Mouse (Mus musculus) limb, embryonic 13.5 days (tissue): Measurements from ENCODE around the gene Fam168a. TPM values are rescaled to one million over a fixed set of nuclear protein-coding genes. Genes with fewer than 3 reads are reported as not detected.

Source experiments
- ATAC-seq: fragments of 200-750 bp; cut with Nextera tagmentation; 2 replicates; pipeline ENCODE4 v1.8.0; 2017; ENCODE audit warnings: low read depth, moderate number of reproducible peaks, moderate TSS enrichment; ENCODE audit not compliant: low FRiP score
- H3K27ac ChIP-seq: fragments of 300-500 bp; sonication (generic); 2 replicates; pipeline ENCODE4 v1.5.1; 2015; ENCODE audit warnings: inconsistent platforms, mild to moderate bottlenecking, moderate library complexity
- H3K27me3 ChIP-seq: fragments of 300-500 bp; sonication (generic); 2 replicates; pipeline ENCODE4 v1.6.1; 2015; ENCODE audit warnings: mild to moderate bottlenecking, inconsistent platforms
- H3K36me3 ChIP-seq: fragments of 300-500 bp; sonication (generic); 2 replicates; pipeline ENCODE4 v1.6.1; 2015; ENCODE audit warnings: inconsistent platforms, mild to moderate bottlenecking, moderate library complexity
- H3K4me1 ChIP-seq: fragments of 300-500 bp; sonication (generic); 2 replicates; pipeline ENCODE4 v1.6.1; 2015; ENCODE audit warnings: inconsistent platforms
- H3K4me2 ChIP-seq: fragments of 300-500 bp; sonication (generic); replicated peaks from 2 replicates; pipeline ENCODE4 v1.6.1; 2015; ENCODE audit warnings: inconsistent platforms, mild to moderate bottlenecking, moderate library complexity
- H3K4me3 ChIP-seq: fragments of 300-500 bp; sonication (generic); 2 replicates; pipeline ENCODE4 v1.5.1; 2015; ENCODE audit warnings: moderate library complexity, mild to moderate bottlenecking, inconsistent platforms
- H3K9ac ChIP-seq: fragments of 300-500 bp; sonication (generic); 2 replicates; pipeline ENCODE4 v1.6.1; 2015; ENCODE audit warnings: mild to moderate bottlenecking, inconsistent platforms
- H3K9me3 ChIP-seq: fragments of 300-500 bp; sonication (generic); 2 replicates; pipeline ENCODE4 v1.6.1; 2016; ENCODE audit warnings: inconsistent platforms
- WGBS: fragments of 180-500 bp; shearing (Covaris S2); methylation state at CpG from one replicate; pipeline ENCODE4 v1.1.7; 2015; 5-methylcytosine and 5-hydroxymethylcytosine counted together
- polyA plus RNA-seq: library from polyadenylated mRNA; unstranded; fragments of >200 nt; fragmentation: Nextera tagmentation; extraction: Ambion mirVana; gene quantifications from 2 replicates; pipeline ENCODE4 v1.2.1, GENCODE M21; 2015

Fam168a gene
- polyA plus RNA-seq, 1 experiment from 2014 or later = 56.2 TPM

- Histone ChIP-seq H3K36me3 (peaks cover 10% of the 10 kb centered on the region; the same call in 1 of the 2 replicates), H3K9me3 (no peaks in the 10 kb centered on the region), H3K4me1 (peaks cover 18% of the 10 kb centered on the region), H3K27ac (no peak overlapping the region), H3K9ac (no peak overlapping the region), H3K27me3 (no peaks in the 10 kb centered on the region), H3K4me3 (no peak overlapping the region), H3K4me2 (no peak overlapping the region)
- no peak for ATAC-seq
- 56% methylated on average over 1 of the region's 1 CpGs for WGBS
Measured at GRCm38 (mm10) chr7:100788291-100788690, 81.9 kb downstream of the Fam168a start.

DNA sequence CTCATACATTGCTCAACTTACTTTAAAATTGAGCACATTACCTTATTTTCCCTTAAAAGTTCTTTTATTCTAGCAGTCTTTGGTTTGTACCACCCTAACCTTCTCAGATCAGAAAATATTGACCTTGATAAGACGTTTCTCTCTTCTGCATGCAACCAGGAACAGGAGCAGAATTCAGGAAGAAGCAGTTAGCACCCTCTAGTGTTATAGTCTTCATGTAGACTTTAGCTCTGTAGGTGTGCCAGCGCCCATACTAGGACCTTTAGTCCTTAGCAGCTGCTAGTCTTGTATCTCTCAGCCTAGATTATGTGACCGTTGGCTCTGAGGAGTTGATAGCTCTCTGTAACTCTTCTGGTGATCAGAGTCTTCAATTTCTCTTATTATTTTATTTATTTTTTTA, 92.4 kb downstream of the Fam168a start:
- no peaks in the 10 kb centered on the region for H3K4me1 ChIP-seq
- 66% methylated on average over 3 of the region's 3 CpGs for WGBS
- no peak overlapping the region for H3K27ac ChIP-seq
- H3K4me3 ChIP-seq = no peak overlapping the region
- ATAC-seq = no peak
- H3K9ac ChIP-seq = no peak overlapping the region
- no peaks in the 10 kb centered on the region for H3K9me3 ChIP-seq
- no peaks in the 10 kb centered on the region for H3K27me3 ChIP-seq
- no peaks in the 10 kb centered on the region; the same call in 1 of the 2 replicates for H3K36me3 ChIP-seq
- H3K4me2 ChIP-seq = no peak overlapping the region

DNA sequence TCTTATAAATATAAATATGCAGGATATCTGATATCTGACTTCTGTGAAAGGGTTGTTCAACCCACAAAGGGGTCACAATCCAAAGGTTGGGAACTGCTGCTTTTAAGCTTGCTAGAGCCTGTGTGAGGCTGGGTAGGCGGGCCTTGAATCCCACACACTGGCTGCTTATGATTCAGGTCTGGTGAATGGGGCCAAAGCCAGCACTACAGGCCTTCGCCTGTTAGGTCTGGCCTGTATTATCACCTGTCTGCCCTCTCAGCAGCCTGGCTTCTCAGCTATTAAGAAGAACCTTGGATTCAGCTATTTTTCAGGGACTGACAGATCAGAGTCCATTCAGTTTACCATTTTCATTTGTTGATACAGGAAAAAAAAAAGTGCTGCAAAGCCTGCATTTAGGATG, 99.0 kb downstream of the Fam168a start:
- Histone ChIP-seq H3K4me2 (no peak overlapping the region), H3K9ac (no peak overlapping the region), H3K4me3 (no peak overlapping the region), H3K9me3 (no peaks in the 10 kb centered on the region), H3K27me3 (no peaks in the 10 kb centered on the region), H3K4me1 (peaks cover 14% of the 10 kb centered on the region), H3K36me3 (peaks cover 9% of the 10 kb centered on the region; the same call in 1 of the 2 replicates), H3K27ac (peak overlapping the region; percentile 78; the same call in 1 of the 2 replicates)
- WGBS = 53% methylated on average over 2 of the region's 2 CpGs
- ATAC-seq = no peak

- H3K4me2 ChIP-seq = no peak overlapping the region
- H3K9me3 ChIP-seq = no peaks in the 10 kb centered on the region
- H3K9ac ChIP-seq = no peak overlapping the region
- no peak overlapping the region for H3K27ac ChIP-seq
- H3K36me3 ChIP-seq = peaks cover 20% of the 10 kb centered on the region
- no peak for ATAC-seq
- H3K27me3 ChIP-seq = no peaks in the 10 kb centered on the region
- H3K4me1 ChIP-seq = no peaks in the 10 kb centered on the region
- WGBS = 70% methylated on average over 5 of the region's 5 CpGs
- H3K4me3 ChIP-seq = no peak overlapping the region
Measured at GRCm38 (mm10) chr7:100811912-100812311, 105.5 kb downstream of the Fam168a start.

DNA sequence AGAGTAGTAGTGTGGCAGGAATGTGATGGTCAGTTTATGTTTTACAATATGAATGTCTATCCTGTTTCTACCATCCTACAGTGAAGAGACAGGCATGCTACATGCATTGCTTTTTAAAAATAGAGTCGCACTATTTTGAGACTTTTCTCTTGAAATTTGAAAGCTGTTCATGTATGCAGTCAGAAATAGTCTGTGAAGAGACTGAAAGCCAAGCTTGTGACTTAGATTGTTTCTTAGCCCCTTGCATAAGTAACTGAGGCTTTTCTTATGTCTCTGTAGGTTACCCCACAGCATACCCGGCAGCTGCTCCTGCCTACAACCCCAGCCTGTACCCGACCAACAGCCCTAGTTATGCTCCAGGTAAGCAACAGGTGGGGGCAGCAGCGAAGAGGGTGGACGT, 106.2 kb downstream of the Fam168a start:
- 86% methylated on average over 5 of the region's 5 CpGs for WGBS
- H3K4me2 ChIP-seq = no peak overlapping the region
- H3K9me3 ChIP-seq = no peaks in the 10 kb centered on the region
- no peak overlapping the region for H3K9ac ChIP-seq
- H3K27me3 ChIP-seq = no peaks in the 10 kb centered on the region
- no peak for ATAC-seq
- peaks cover 6% of the 10 kb centered on the region; the same call in 1 of the 2 replicates for H3K4me1 ChIP-seq
- H3K27ac ChIP-seq = no peak overlapping the region
- peaks cover 20% of the 10 kb centered on the region for H3K36me3 ChIP-seq
- no peak overlapping the region for H3K4me3 ChIP-seq

DNA sequence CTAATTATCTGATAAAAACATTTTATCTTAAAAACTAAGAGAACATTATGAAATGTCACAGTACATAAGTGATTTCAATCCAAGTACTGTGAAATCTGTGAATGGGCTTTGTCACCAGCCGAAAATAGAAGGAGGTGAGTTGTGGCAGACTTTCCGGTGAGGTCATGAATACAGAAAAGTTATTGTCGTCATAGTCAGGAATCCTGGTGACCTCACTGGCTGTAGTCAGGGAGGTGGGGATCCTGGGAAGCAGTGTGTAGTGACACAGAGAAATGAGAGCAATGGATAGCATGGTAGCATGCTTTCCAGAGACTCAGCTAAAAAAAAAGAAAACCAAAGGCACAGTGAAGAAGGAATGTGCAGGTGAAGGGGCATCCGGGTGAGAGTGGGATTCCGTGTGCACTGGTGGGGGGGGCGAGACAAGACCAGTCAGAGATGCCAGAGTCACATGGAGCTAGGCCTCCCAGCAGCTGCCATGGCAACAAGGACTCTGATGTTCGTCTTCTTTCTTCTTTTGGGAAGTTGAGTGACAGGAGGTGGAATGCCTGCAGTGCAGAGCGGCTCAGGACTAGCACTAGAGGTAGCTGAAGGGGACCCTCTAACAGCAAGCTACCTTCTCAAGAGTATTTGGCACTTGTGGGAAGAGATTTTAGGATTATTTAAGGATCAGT, 109.6 kb downstream of the Fam168a start:
- no peak overlapping the region for H3K4me3 ChIP-seq
- H3K36me3 ChIP-seq = peaks cover 11% of the 10 kb centered on the region
- no peak overlapping the region for H3K4me2 ChIP-seq
- no peaks in the 10 kb centered on the region for H3K27me3 ChIP-seq
- H3K4me1 ChIP-seq = peaks cover 6% of the 10 kb centered on the region; the same call in 1 of the 2 replicates
- WGBS = 68% methylated on average over 8 of the region's 8 CpGs
- H3K9me3 ChIP-seq = no peaks in the 10 kb centered on the region
- H3K27ac ChIP-seq = no peak overlapping the region; the same call in 1 of the 2 replicates
- ATAC-seq = no peak
- H3K9ac ChIP-seq = no peak overlapping the region

- H3K27me3 ChIP-seq = no peaks in the 10 kb centered on the region
- H3K9me3 ChIP-seq = no peaks in the 10 kb centered on the region
- 68% methylated on average over 6 of the region's 6 CpGs for WGBS
- H3K27ac ChIP-seq = no peak overlapping the region
- H3K36me3 ChIP-seq = peaks cover 11% of the 10 kb centered on the region
- peaks cover 6% of the 10 kb centered on the region; the same call in 1 of the 2 replicates for H3K4me1 ChIP-seq
- ATAC-seq = no peak
- H3K9ac ChIP-seq = no peak overlapping the region
- no peak overlapping the region for H3K4me2 ChIP-seq
- H3K4me3 ChIP-seq = no peak overlapping the region
Measured at GRCm38 (mm10) chr7:100816759-100817441, 110.5 kb downstream of the Fam168a start.

DNA sequence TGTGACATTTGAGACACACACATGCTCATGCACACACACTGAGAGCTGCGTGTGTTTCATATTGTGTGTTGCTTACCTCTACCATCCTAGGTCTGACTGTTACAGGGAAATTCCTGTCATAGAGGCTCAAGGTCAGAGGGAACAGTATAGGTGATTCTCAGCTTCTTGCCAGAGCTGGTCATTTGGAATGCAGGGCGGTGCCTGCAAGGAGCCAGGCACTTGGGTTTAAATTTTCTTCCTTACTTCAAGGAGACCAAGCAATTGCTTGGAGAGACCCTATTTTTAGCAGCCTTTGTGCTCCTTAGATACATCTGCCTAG, 111.0 kb downstream of the Fam168a start:
- Histone ChIP-seq H3K4me1 (peaks cover 6% of the 10 kb centered on the region; the same call in 1 of the 2 replicates), H3K4me3 (no peak overlapping the region), H3K9me3 (no peaks in the 10 kb centered on the region), H3K36me3 (peaks cover 11% of the 10 kb centered on the region), H3K4me2 (no peak overlapping the region), H3K27ac (no peak overlapping the region), H3K27me3 (no peaks in the 10 kb centered on the region), H3K9ac (no peak overlapping the region)
- 90% methylated on average over 2 of the region's 2 CpGs for WGBS
- no peak for ATAC-seq

DNA sequence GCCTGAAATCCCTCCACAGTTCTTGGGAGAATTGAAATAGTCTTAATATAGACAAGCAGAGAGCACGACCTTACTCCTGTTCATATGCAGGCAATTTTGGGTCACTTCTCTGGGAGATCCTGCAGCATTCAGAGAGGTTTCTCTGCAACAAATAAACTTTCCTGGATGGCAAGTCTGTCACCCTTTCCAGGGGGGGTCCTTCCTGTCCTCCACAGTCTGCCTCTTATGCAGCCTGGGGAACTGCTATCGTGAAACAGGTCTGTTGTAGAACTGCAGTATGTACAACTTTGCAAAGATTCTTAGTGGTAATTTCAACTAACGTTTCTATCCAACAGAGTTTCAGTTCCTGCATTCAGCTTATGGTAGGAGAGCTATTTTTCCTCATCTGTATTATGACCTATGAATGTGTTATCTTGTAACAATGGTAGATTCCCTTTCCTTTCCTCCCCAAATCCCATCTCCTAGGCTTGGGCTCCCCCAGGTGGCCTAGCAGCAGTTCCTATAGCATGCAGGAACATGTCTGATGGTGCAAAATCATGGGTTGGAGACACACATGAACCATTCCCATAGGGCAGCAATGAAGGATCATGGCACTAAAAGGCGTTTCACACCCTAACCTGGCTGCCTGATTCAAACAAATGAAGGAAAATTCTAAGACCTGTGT, 112.1 kb downstream of the Fam168a start:
- no peak for ATAC-seq
- Histone ChIP-seq H3K4me2 (no peak overlapping the region), H3K9ac (no peak overlapping the region), H3K9me3 (no peaks in the 10 kb centered on the region), H3K4me3 (no peak overlapping the region), H3K27ac (no peak overlapping the region), H3K4me1 (peaks cover 6% of the 10 kb centered on the region; the same call in 1 of the 2 replicates), H3K36me3 (peaks cover 10% of the 10 kb centered on the region), H3K27me3 (no peaks in the 10 kb centered on the region)
- WGBS = 88% methylated on average over 4 of the region's 4 CpGs

- Histone ChIP-seq H3K4me3 (no peak overlapping the region), H3K9ac (no peak overlapping the region), H3K36me3 (peaks cover 35% of the 10 kb centered on the region), H3K27ac (no peak overlapping the region), H3K4me1 (no peaks in the 10 kb centered on the region), H3K4me2 (no peak overlapping the region), H3K27me3 (no peaks in the 10 kb centered on the region), H3K9me3 (no peaks in the 10 kb centered on the region)
- 92% methylated on average over 3 of the region's 3 CpGs for WGBS
- no peak for ATAC-seq
Measured at GRCm38 (mm10) chr7:100824661-100825060, 118.2 kb downstream of the Fam168a start.

DNA sequence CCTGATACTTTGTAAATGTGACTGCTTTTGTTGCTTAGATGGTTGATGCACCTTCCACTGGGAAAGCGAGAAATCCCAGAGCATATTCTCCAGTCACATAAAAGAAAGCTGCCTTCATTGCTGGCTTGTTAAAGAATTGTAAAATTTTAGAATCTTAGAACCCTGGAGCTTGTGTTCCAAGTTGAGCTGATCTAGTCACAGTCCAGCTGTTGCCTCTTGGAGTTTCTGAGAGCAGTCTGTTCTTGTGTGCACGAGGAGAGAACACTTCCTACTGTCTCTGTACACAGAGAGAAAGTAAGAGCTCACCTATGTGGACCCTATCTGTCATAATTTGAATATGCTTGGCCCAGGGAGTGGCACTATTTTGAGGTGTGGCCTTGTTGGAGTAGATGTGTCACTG, 122.1 kb downstream of the Fam168a start:
- Histone ChIP-seq H3K4me1 (no peaks in the 10 kb centered on the region), H3K27me3 (no peaks in the 10 kb centered on the region), H3K4me2 (no peak overlapping the region), H3K4me3 (no peak overlapping the region), H3K36me3 (peaks cover 47% of the 10 kb centered on the region), H3K27ac (no peak overlapping the region), H3K9ac (no peak overlapping the region), H3K9me3 (no peaks in the 10 kb centered on the region)
- ATAC-seq = no peak
- 86% methylated on average over 2 of the region's 2 CpGs for WGBS

DNA sequence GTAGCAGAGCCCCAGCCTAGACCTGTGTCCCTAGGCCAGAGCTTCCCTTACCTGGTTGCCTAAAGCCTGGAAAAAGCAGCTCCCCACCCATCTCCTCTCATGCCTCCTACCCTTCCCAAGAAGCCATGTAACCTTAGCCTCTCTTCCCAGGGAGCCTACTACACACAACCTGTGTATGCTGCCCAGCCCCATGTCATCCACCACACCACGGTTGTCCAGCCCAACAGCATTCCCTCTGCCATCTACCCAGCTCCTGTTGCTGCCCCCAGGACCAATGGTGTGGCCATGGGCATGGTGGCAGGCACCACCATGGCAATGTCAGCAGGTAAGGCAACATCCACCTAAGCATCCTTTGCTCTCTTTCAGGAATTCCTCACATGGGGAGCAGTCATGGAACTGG, 127.4 kb downstream of the Fam168a start:
- Histone ChIP-seq H3K9me3 (no peaks in the 10 kb centered on the region), H3K36me3 (peaks cover 69% of the 10 kb centered on the region), H3K9ac (no peak overlapping the region), H3K4me1 (peaks cover 14% of the 10 kb centered on the region; the same call in 1 of the 2 replicates), H3K4me2 (no peak overlapping the region), H3K27ac (no peak overlapping the region), H3K4me3 (no peak overlapping the region), H3K27me3 (no peaks in the 10 kb centered on the region)
- ATAC-seq = no peak
- WGBS = 90% methylated on average over 1 of the region's 1 CpGs
